Mouse (Mus musculus): ENCODE results near the gene Cd59a. TPM values are rescaled to one million over a fixed set of nuclear protein-coding genes. Genes with fewer than 3 reads are reported as not detected.
"Not testable (repeated sequence)": the region's sequence is repeated elsewhere in the genome, so short reads cannot be mapped to it uniquely, and the experiment has no call there.

The Cd59a gene
- polyA plus RNA-seq, 1 experiment from 2014 or later = 29.2 TPM

GRCm38 (mm10) chr2:104113563-104113962 is 18.0 kb downstream of the Cd59a start:
- not testable (repeated sequence) for ATAC-seq (ENCODE audit: low FRiP score); H3K4me3 ChIP-seq (ENCODE audit: low read depth, low read length); H3K36me3 ChIP-seq (ENCODE audit: control insufficient read depth, insufficient read depth, low read length); H3K27ac ChIP-seq (ENCODE audit: low read depth, low read length); DNase-seq (ENCODE audit: low spot score, missing footprints); H3K9ac ChIP-seq (ENCODE audit: low read length); H3K4me2 ChIP-seq; H3K9me3 ChIP-seq (ENCODE audit: control insufficient read depth, low read length); H3K27me3 ChIP-seq (ENCODE audit: control insufficient read depth, insufficient read depth, low read length); H3K4me1 ChIP-seq (ENCODE audit: control insufficient read depth, insufficient read depth, low read length)

- H3K36me3 ChIP-seq (ENCODE audit: control insufficient read depth, insufficient read depth, low read length) = no peaks in the 10 kb centered on the region
- H3K4me2 ChIP-seq = no peak overlapping the region
- H3K4me3 ChIP-seq (ENCODE audit: low read depth, low read length) = no peak overlapping the region
- ATAC-seq (ENCODE audit: low FRiP score) = no peak
- no peaks in the 10 kb centered on the region for H3K4me1 ChIP-seq (ENCODE audit: control insufficient read depth, insufficient read depth, low read length)
- no peaks in the 10 kb centered on the region for H3K9me3 ChIP-seq (ENCODE audit: control insufficient read depth, low read length)
- DNase-seq (ENCODE audit: low spot score, missing footprints) = peak; percentile 41
- H3K27me3 ChIP-seq (ENCODE audit: control insufficient read depth, insufficient read depth, low read length) = no peaks in the 10 kb centered on the region
- H3K27ac ChIP-seq (ENCODE audit: low read depth, low read length) = no peak overlapping the region
- no peak overlapping the region for H3K9ac ChIP-seq (ENCODE audit: low read length)
- WGBS = 90% methylated on average over 3 of the region's 3 CpGs
Observed at GRCm38 (mm10) chr2:104114898-104115297, 19.3 kb downstream of the Cd59a start.

GRCm38 (mm10) chr2:104117173-104117572 is 21.6 kb downstream of the Cd59a start:
- not testable (repeated sequence) for H3K27me3 ChIP-seq (ENCODE audit: control insufficient read depth, insufficient read depth, low read length); H3K4me1 ChIP-seq (ENCODE audit: control insufficient read depth, insufficient read depth, low read length); H3K4me3 ChIP-seq (ENCODE audit: low read depth, low read length); H3K27ac ChIP-seq (ENCODE audit: low read depth, low read length); H3K4me2 ChIP-seq; H3K36me3 ChIP-seq (ENCODE audit: control insufficient read depth, insufficient read depth, low read length); H3K9me3 ChIP-seq (ENCODE audit: control insufficient read depth, low read length); H3K9ac ChIP-seq (ENCODE audit: low read length); ATAC-seq (ENCODE audit: low FRiP score)
- DNase-seq (ENCODE audit: low spot score, missing footprints) = peak; percentile 23

GRCm38 (mm10) chr2:104119097-104119496 is 23.5 kb downstream of the Cd59a start:
- H3K36me3 ChIP-seq (ENCODE audit: control insufficient read depth, insufficient read depth, low read length) = no peaks in the 10 kb centered on the region
- 92% methylated on average over 1 of the region's 1 CpGs for WGBS
- no peaks in the 10 kb centered on the region for H3K9me3 ChIP-seq (ENCODE audit: control insufficient read depth, low read length)
- no peak overlapping the region for H3K4me2 ChIP-seq
- peaks cover 2% of the 10 kb centered on the region; the same call in 1 of the 2 replicates for H3K4me1 ChIP-seq (ENCODE audit: control insufficient read depth, insufficient read depth, low read length)
- H3K9ac ChIP-seq (ENCODE audit: low read length) = no peak overlapping the region
- no peak overlapping the region for H3K4me3 ChIP-seq (ENCODE audit: low read depth, low read length)
- no peak for ATAC-seq (ENCODE audit: low FRiP score)
- no peak for DNase-seq (ENCODE audit: low spot score, missing footprints)
- no peak overlapping the region for H3K27ac ChIP-seq (ENCODE audit: low read depth, low read length)
- H3K27me3 ChIP-seq (ENCODE audit: control insufficient read depth, insufficient read depth, low read length) = peaks cover 3% of the 10 kb centered on the region; the same call in 1 of the 2 replicates

GRCm38 (mm10) chr2:104120312-104120711 is 24.7 kb downstream of the Cd59a start:
- Histone ChIP-seq H3K27ac (ENCODE audit: low read depth, low read length) (no peak overlapping the region), H3K9ac (ENCODE audit: low read length) (no peak overlapping the region), H3K27me3 (ENCODE audit: control insufficient read depth, insufficient read depth, low read length) (peaks cover 3% of the 10 kb centered on the region; the same call in 1 of the 2 replicates), H3K4me2 (no peak overlapping the region), H3K36me3 (ENCODE audit: control insufficient read depth, insufficient read depth, low read length) (no peaks in the 10 kb centered on the region), H3K9me3 (ENCODE audit: control insufficient read depth, low read length) (no peaks in the 10 kb centered on the region), H3K4me1 (ENCODE audit: control insufficient read depth, insufficient read depth, low read length) (peaks cover 2% of the 10 kb centered on the region; the same call in 1 of the 2 replicates), H3K4me3 (ENCODE audit: low read depth, low read length) (no peak overlapping the region)
- DNase-seq (ENCODE audit: low spot score, missing footprints) (peak; percentile 49), ATAC-seq (ENCODE audit: low FRiP score) (no peak)
- WGBS = 60% methylated on average over 6 of the region's 6 CpGs

GRCm38 (mm10) chr2:104121681-104122504 is 26.3 kb downstream of the Cd59a start:
- ATAC-seq (ENCODE audit: low FRiP score) (no peak), DNase-seq (ENCODE audit: low spot score, missing footprints) (peak; percentile 85)
- 82% methylated on average over 8 of the region's 8 CpGs for WGBS
- peak overlapping the region; percentile 98 for H3K4me2 ChIP-seq
- H3K9me3 ChIP-seq (ENCODE audit: control insufficient read depth, low read length) = no peaks in the 10 kb centered on the region
- H3K36me3 ChIP-seq (ENCODE audit: control insufficient read depth, insufficient read depth, low read length) = no peaks in the 10 kb centered on the region
- H3K4me3 ChIP-seq (ENCODE audit: low read depth, low read length) = peak overlapping the region; percentile 66
- no peak overlapping the region for H3K27ac ChIP-seq (ENCODE audit: low read depth, low read length)
- H3K27me3 ChIP-seq (ENCODE audit: control insufficient read depth, insufficient read depth, low read length) = peaks cover 3% of the 10 kb centered on the region; the same call in 1 of the 2 replicates
- peak overlapping the region; percentile 3; the same call in 1 of the 2 replicates for H3K9ac ChIP-seq (ENCODE audit: low read length)
- H3K4me1 ChIP-seq (ENCODE audit: control insufficient read depth, insufficient read depth, low read length) = peaks cover 2% of the 10 kb centered on the region; the same call in 1 of the 2 replicates

GRCm38 (mm10) chr2:104122505-104123378 is 27.1 kb downstream of the Cd59a start, which contains the start of gene A930018P22Rik:
Gene A930018P22Rik (plus strand): TSS chr2:104122769.
- peak within 1 kb of the TSS; percentile 98 for H3K4me2 ChIP-seq
- peaks cover 3% of the 10 kb centered on the region; the same call in 1 of the 2 replicates for H3K27me3 ChIP-seq (ENCODE audit: control insufficient read depth, insufficient read depth, low read length)
- H3K9ac ChIP-seq (ENCODE audit: low read length) = peak within 1 kb of the TSS; percentile 74
- peak; percentile 100 for DNase-seq (ENCODE audit: low spot score, missing footprints)
- no peak within 1 kb of the TSS for H3K27ac ChIP-seq (ENCODE audit: low read depth, low read length)
- no peaks in the 10 kb centered on the region for H3K9me3 ChIP-seq (ENCODE audit: control insufficient read depth, low read length)
- H3K4me3 ChIP-seq (ENCODE audit: low read depth, low read length) = peak within 1 kb of the TSS; percentile 66
- H3K4me1 ChIP-seq (ENCODE audit: control insufficient read depth, insufficient read depth, low read length) = peaks cover 2% of the 10 kb centered on the region; the same call in 1 of the 2 replicates
- peak; percentile 98 for ATAC-seq (ENCODE audit: low FRiP score)
- H3K36me3 ChIP-seq (ENCODE audit: control insufficient read depth, insufficient read depth, low read length) = no peaks in the 10 kb centered on the region
- WGBS = under 1% methylated on average over 68 of the region's 74 CpGs

GRCm38 (mm10) chr2:104123540-104123939 is 27.9 kb downstream of the Cd59a start:
- Histone ChIP-seq H3K4me3 (ENCODE audit: low read depth, low read length) (no peak overlapping the region; the same call in 1 of the 2 replicates), H3K27me3 (ENCODE audit: control insufficient read depth, insufficient read depth, low read length) (peaks cover 3% of the 10 kb centered on the region; the same call in 1 of the 2 replicates), H3K4me2 (peak overlapping the region; percentile 98), H3K9me3 (ENCODE audit: control insufficient read depth, low read length) (no peaks in the 10 kb centered on the region), H3K9ac (ENCODE audit: low read length) (no peak overlapping the region), H3K27ac (ENCODE audit: low read depth, low read length) (no peak overlapping the region), H3K36me3 (ENCODE audit: control insufficient read depth, insufficient read depth, low read length) (no peaks in the 10 kb centered on the region), H3K4me1 (ENCODE audit: control insufficient read depth, insufficient read depth, low read length) (peaks cover 2% of the 10 kb centered on the region; the same call in 1 of the 2 replicates)
- DNase-seq (ENCODE audit: low spot score, missing footprints) (peak; percentile 82), ATAC-seq (ENCODE audit: low FRiP score) (no peak)
- WGBS = 53% methylated on average over 3 of the region's 3 CpGs
